Comparison of ENCODE assay signal across 8 mouse cellular contexts in genomic region chr10:87858013-87858806, GRCm38 (mm10). TPM values are rescaled to one million over a fixed set of nuclear protein-coding genes. Genes with fewer than 3 reads are reported as not detected.
DNase-seq lines count a peak whose midpoint lies in the region; ATAC-seq and TF ChIP-seq lines count a peak whose summit lies in the region.

Gene Igf1 (plus strand): TSS chr10:87858265.

- WGBS in lung, embryonic 14.5 days: 24% methylated on average over 5 of the region's 5 CpGs
- 16% methylated on average over 5 of the region's 5 CpGs for WGBS in embryonic facial prominence, embryonic 14.5 days
- WGBS in midbrain, embryonic 10.5 days: 52% methylated on average over 5 of the region's 5 CpGs

- intact Hi-C loops in heart, postnatal 25 days (cut with DNase I): loop anchor here (5.0 kb wide), 2 partner anchors 444 to 469 kb away; no protein-coding TSS in a partner anchor

- no peak for TF ChIP-seq CTCF in lung, embryonic 14.5 days (IDR thresholded peaks at IDR 0.05; ENCODE audit: low read depth)

- peak; percentile 40; the same call in 1 of the 2 replicates for ATAC-seq in lung, embryonic 14.5 days (ENCODE audit: insufficient read depth)
- peak; percentile 9; the same call in 1 of the 2 replicates for ATAC-seq in embryonic facial prominence, embryonic 14.5 days (ENCODE audit: low read depth)
- ATAC-seq in megakaryocyte progenitor cell, adult 5-6 weeks (replicated peaks; ENCODE audit: poor library complexity): no peak

- peak within 1 kb of the TSS; percentile 67 for H3K4me2 ChIP-seq in lung, embryonic 14.5 days
- H3K4me2 ChIP-seq in embryonic facial prominence, embryonic 14.5 days (ENCODE audit: low read depth, low read length): peak within 1 kb of the TSS; percentile 75

- no peaks in the 10 kb centered on the region for H3K9me3 ChIP-seq in lung, embryonic 14.5 days (ENCODE audit: low read depth, low read length)
- H3K9me3 ChIP-seq in embryonic facial prominence, embryonic 14.5 days (ENCODE audit: control insufficient read depth, low read length): peaks cover 6% of the 10 kb centered on the region; the same call in 1 of the 2 replicates
- H3K9me3 ChIP-seq in midbrain, embryonic 10.5 days (replicated peaks): no peaks in the 10 kb centered on the region

- 0 out of 2 replicates have a peak, but pooled peaks cover 3% of the 10 kb centered on the region for H3K27me3 ChIP-seq in lung, embryonic 14.5 days (ENCODE audit: insufficient read depth, low read length)
- H3K27me3 ChIP-seq in embryonic facial prominence, embryonic 14.5 days (replicated peaks; ENCODE audit: control insufficient read depth, insufficient read depth, low read length): no peaks in the 10 kb centered on the region
- H3K27me3 ChIP-seq in midbrain, embryonic 10.5 days (ENCODE audit: low read depth, poor library complexity, severe bottlenecking): peaks cover 44% of the 10 kb centered on the region

- peaks cover 7% of the 10 kb centered on the region for H3K4me1 ChIP-seq in lung, embryonic 14.5 days (ENCODE audit: insufficient read depth)
- H3K4me1 ChIP-seq in embryonic facial prominence, embryonic 14.5 days (ENCODE audit: control insufficient read depth, insufficient read depth, low read length): peaks cover 41% of the 10 kb centered on the region
- H3K4me1 ChIP-seq in midbrain, embryonic 10.5 days: peaks cover 42% of the 10 kb centered on the region

- H3K36me3 ChIP-seq in lung, embryonic 14.5 days (ENCODE audit: insufficient read depth): no peaks in the 10 kb centered on the region
- H3K36me3 ChIP-seq in embryonic facial prominence, embryonic 14.5 days (ENCODE audit: control insufficient read depth, insufficient read depth, low read length): no peaks in the 10 kb centered on the region
- no peaks in the 10 kb centered on the region for H3K36me3 ChIP-seq in midbrain, embryonic 10.5 days

- peak within 1 kb of the TSS; percentile 92 for H3K27ac ChIP-seq in lung, embryonic 14.5 days (ENCODE audit: low read depth)
- H3K27ac ChIP-seq in embryonic facial prominence, embryonic 14.5 days (replicated peaks; ENCODE audit: low read depth, low read length): peak within 1 kb of the TSS; percentile 96
- H3K27ac ChIP-seq in midbrain, embryonic 10.5 days (replicated peaks): no peak within 1 kb of the TSS

- peak within 1 kb of the TSS; percentile 46 for H3K4me3 ChIP-seq in lung, embryonic 14.5 days (ENCODE audit: low read depth, low read length)
- peak within 1 kb of the TSS; percentile 51 for H3K4me3 ChIP-seq in embryonic facial prominence, embryonic 14.5 days (ENCODE audit: low read depth, low read length)
- H3K4me3 ChIP-seq in midbrain, embryonic 10.5 days: peak within 1 kb of the TSS; percentile 58; the same call in 1 of the 2 replicates

- peak within 1 kb of the TSS; percentile 71 for H3K9ac ChIP-seq in lung, embryonic 14.5 days
- peak within 1 kb of the TSS; percentile 80 for H3K9ac ChIP-seq in embryonic facial prominence, embryonic 14.5 days (ENCODE audit: low read depth, low read length)

- DNase-seq in lung, embryonic 14.5 days: peak; percentile 24
- DNase-seq in lung, postnatal 4 days: no peak
- DNase-seq in embryonic facial prominence, embryonic 14.5 days (ENCODE audit: low spot score): peak; percentile 46
- DNase-seq in heart, postnatal 25 days (ENCODE audit: low spot score): no peak
- DNase-seq in midbrain, embryonic 10.5 days (ENCODE audit: low spot score): no peak
- no peak for DNase-seq in right cerebral cortex, adult 2 months (ENCODE audit: low spot score in 2 of 2)
- no peak for DNase-seq in testis, postnatal 14 days (ENCODE audit: low spot score)

RNA-seq across cellular contexts. Expression of gene Igf1, which starts in this region (rescaled TPM):
- polyA plus RNA-seq in lung, embryonic 14.5 days (2014; fragmentation: Nextera tagmentation; extraction: Ambion mirVana): 77.2 and 80.4 TPM in 2 replicates
- 142 and 158 TPM in 2 replicates for polyA plus RNA-seq in embryonic facial prominence, embryonic 14.5 days (2014; fragmentation: Nextera tagmentation; extraction: Ambion mirVana)
- 10 to 100 TPM; 15.8 to 23.0 TPM for total RNA-seq in heart, postnatal 25 days (2021)
- polyA plus RNA-seq in midbrain, embryonic 10.5 days (2016; fragmentation: Nextera tagmentation; extraction: Ambion mirVana): 13.1 and 13.8 TPM in 2 replicates
- 0.10 and 0.49 TPM in 2 replicates for total RNA-seq in megakaryocyte progenitor cell, adult 5-6 weeks (2015)
- total RNA-seq in megakaryocyte progenitor cell, adult 5-6 weeks (2017): 0.04 TPM in 1 of 2 replicates, not detected in the other

Comparison
In these comparisons a context has a peak if more than half of its experiments do, and no peak if none do; other contexts are left out.
1. RNA of gene Igf1 (total RNA-seq): 15.8 to 23.0 TPM in heart, postnatal 25 days; 0.04 to 0.49 TPM in megakaryocyte progenitor cell, adult 5-6 weeks; every median in the first group is over 10 times any median in the second.
2. DNase-seq: peak in lung, embryonic 14.5 days (single experiment) and embryonic facial prominence, embryonic 14.5 days (single experiment); none in lung, postnatal 4 days (0 of 2), heart, postnatal 25 days (single experiment), midbrain, embryonic 10.5 days (single experiment), right cerebral cortex, adult 2 months (0 of 2) and testis, postnatal 14 days (single experiment).
3. Peak in every context shown above with its lines, with median percentiles within 50 percentile points of each other: H3K4me3 ChIP-seq.